Mouse (Mus musculus) G1E (cell line): ENCODE measurements around the gene Ntn1. TPM values are rescaled to one million over a fixed set of nuclear protein-coding genes. Genes with fewer than 3 reads are reported as not detected.

ENCODE experiments used
- ATAC-seq: 2 replicates; pipeline ENCODE4 v1.8.0; 2016; ENCODE audit warnings: mild to moderate bottlenecking; ENCODE audit not compliant: insufficient number of reproducible peaks, poor library complexity, low FRiP score, severe bottlenecking; ENCODE audit errors: extremely low read depth
- DNase-seq: peaks from one replicate; pipeline ENCODE4 v3.0.0; 2012; ENCODE audit warnings: low spot score
- H3K27me3 ChIP-seq: 2 replicates; pipeline ENCODE4 v1.6.1; 2012; ENCODE audit warnings: mild to moderate bottlenecking, low read length, inconsistent platforms; ENCODE audit not compliant: insufficient read depth
- H3K36me3 ChIP-seq: replicated peaks from 2 replicates; pipeline ENCODE3; 2012; ENCODE audit warnings: mild to moderate bottlenecking, inconsistent platforms
- H3K4me1 ChIP-seq: 2 replicates; pipeline ENCODE4 v1.6.1; 2012; ENCODE audit warnings: low read depth, low read length, inconsistent platforms, mixed read lengths; ENCODE audit not compliant: insufficient read depth
- H3K4me3 ChIP-seq: 2 replicates; pipeline ENCODE4 v1.5.1; 2012; ENCODE audit warnings: low read depth, mild to moderate bottlenecking, inconsistent platforms, low read length, moderate library complexity, mixed read lengths
- H3K9me3 ChIP-seq: replicated peaks from 2 replicates; pipeline ENCODE4 v1.6.1; 2012; ENCODE audit warnings: inconsistent platforms
- CTCF ChIP-seq: IDR thresholded peaks from 2 replicates; pipeline ENCODE4 v1.5.1; 2012; ENCODE audit warnings: low read depth, low read length, inconsistent platforms, mixed read lengths
- GATA1 ChIP-seq: IDR thresholded peaks from 2 replicates; pipeline ENCODE4 v1.6.1; 2012; ENCODE audit warnings: borderline replicate concordance, low read length, inconsistent platforms, mixed read lengths
- GATA2 ChIP-seq: IDR thresholded peaks from 2 replicates; pipeline ENCODE4 v1.6.1; 2012; ENCODE audit warnings: low read depth, low read length, inconsistent platforms, borderline replicate concordance
- POLR2AphosphoS5 ChIP-seq: IDR thresholded peaks from 2 replicates; pipeline ENCODE4 v1.6.1; 2012; ENCODE audit warnings: low read depth, low read length, inconsistent platforms; ENCODE audit not compliant: insufficient replicate concordance
- TAL1 ChIP-seq: conservative IDR thresholded peaks from 2 replicates; pipeline ENCODE4 v1.6.1; 2012; ENCODE audit warnings: low read depth, low read length, inconsistent platforms, mixed read lengths
- polyA plus RNA-seq: library from polyadenylated mRNA; stranded (reverse); fragments of >175 nt; gene quantifications from 2 replicates; pipeline ENCODE4 v1.2.3, GENCODE M21; 2012
- total RNA-seq, 2 experiments: library from RNA; stranded (forward) in 1 of 2; stranded (reverse) in 1 of 2; fragments of 200-1000 nt in 1 of 2; fragments of >200 nt in 1 of 2; fragmentation: Nextera tagmentation in 1 of 2; gene quantifications; 2 replicates each; pipeline ENCODE4 v1.2.3; 2014 to 2017

The Ntn1 gene
- total and polyA plus RNA-seq, 3 experiments: under 0.01 TPM; not detected in 2

DNA sequence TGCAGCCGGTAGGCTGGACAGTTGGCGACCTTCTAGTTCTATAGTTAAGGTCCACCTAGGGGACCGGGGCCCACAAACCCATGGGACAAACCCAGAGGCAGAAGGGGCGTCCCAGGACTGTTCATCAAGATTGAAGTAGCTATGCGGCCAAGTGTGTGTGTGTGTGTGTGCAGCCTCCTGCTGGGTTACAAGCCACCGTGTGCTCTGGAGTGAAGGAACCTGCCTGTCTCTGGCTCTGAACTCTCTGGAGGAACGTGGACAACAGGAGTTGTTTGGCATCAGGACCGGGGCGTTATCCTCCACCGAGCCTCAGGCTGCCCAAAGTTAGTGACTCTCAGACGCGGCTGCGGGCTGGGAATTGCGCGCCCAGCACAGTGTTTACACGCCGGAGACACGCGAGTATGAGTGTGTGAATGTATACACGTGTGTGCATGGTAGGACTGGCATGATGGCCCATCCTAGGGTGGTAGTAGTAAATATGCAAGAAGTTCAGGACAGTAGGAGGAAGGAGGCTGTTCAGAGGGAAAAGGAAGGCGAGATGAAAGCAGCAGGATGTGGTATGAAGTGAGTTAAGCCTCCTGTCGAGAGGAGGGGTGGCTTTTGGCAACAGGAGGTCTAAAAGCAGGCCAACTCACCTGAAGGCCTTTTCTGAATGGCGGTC, 31.9 kb upstream of the Ntn1 start:
- no peak for ATAC-seq
- Histone ChIP-seq H3K4me3 (no peak overlapping the region), H3K4me1 (no peaks in the 10 kb centered on the region), H3K36me3 (no peaks in the 10 kb centered on the region), H3K27me3 (no peaks in the 10 kb centered on the region; the same call in none of the 2 replicates), H3K9me3 (no peaks in the 10 kb centered on the region)
- DNase-seq: no peak
- TF ChIP-seq GATA2 (no peak), POLR2AphosphoS5 (no peak), GATA1 (no peak), CTCF (no peak), TAL1 (no peak)

DNA sequence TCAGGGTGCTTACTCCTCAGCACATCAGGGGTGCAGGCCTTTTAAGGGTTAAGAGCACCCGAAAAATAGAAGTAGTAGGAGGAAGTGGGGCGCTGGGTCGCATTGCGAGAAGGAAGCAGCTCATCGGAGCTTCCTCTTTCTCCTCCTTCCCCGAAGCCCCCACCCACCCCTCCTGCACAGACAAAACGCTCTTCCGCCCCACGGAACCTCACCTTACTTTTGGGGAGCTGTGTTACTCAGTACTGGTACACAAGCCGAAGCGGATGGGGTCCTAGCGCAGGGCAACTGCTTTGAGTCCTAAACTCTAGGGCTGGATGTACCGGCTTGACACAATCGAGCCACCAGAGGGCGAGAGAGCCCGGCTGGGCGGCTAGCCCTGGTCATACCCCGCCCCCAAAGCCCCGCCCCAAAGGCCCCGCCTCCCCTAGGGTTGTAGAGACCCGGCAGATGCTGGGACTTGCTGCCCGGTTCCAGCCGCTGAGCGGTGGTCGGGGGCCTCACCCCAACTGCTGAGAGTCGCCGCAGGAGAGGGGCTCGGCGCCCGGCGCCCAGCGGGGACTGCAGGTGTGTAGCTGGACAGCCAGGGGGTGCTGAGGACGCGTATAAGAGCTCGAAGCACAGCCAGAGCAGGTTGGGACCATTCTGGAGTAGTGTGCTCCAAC, 31.2 kb upstream of the Ntn1 start, which contains the start of gene Pik3r5:
TSS of gene Pik3r5 (plus strand) at position 423 of the 662 bp plus-strand sequence.
- Histone ChIP-seq H3K4me3 (no peak within 1 kb of the TSS), H3K9me3 (no peaks in the 10 kb centered on the region), H3K36me3 (no peaks in the 10 kb centered on the region), H3K4me1 (no peaks in the 10 kb centered on the region), H3K27me3 (no peaks in the 10 kb centered on the region; the same call in none of the 2 replicates)
- ATAC-seq (no peak), DNase-seq (peak; percentile 22)
- TF ChIP-seq POLR2AphosphoS5: no peak
- TF ChIP-seq TAL1: no peak
- TF ChIP-seq CTCF: no peak

DNA sequence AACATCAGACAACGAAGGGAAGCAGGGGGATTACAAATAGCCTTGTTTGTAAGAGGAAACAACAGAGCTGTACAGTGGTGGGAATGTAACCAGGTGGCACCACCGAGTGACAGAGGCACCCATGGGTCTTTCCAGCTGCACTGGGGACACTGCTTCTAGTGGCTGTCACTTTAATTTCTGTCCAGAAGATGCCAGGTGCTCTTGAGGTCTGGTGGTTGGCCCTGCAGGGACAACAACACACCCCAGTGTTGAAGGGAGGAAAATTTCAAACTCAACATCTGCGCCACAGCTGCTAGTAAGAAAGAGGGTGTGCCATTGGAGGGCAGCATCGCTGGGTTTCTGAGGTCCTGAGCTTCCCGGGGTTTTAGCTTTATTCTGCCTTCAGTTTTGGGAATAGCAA, 30.0 kb upstream of the Ntn1 start:
- Histone ChIP-seq H3K4me1 (no peaks in the 10 kb centered on the region), H3K36me3 (no peaks in the 10 kb centered on the region), H3K4me3 (no peak overlapping the region), H3K9me3 (no peaks in the 10 kb centered on the region), H3K27me3 (no peaks in the 10 kb centered on the region; the same call in none of the 2 replicates)
- DNase-seq: no peak
- no peak for ATAC-seq
- TF ChIP-seq POLR2AphosphoS5 (no peak), GATA1 (no peak), GATA2 (no peak), CTCF (no peak), TAL1 (no peak)

DNA sequence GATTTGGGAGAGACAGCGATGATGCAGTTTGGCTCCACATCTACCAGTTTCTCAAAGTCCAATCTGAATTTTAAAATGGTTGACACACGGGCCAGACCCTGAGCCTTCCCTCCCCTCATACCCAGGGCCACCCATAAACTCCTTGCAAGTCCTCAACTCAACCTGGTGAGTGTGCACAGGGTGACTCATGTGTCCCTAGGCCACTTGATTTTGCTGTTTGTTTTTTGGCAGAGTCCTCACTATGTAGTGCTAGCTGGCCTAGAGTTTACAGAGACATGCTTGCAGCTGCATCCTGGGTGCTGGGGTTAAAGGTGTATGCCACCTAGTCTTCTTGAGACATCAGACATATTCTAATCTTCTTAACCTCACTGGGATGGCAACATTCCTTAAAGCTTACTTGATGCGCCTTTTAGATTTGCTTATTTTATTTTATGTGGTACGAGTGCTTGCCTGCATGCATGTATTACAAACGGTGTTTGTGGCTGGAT, 26.5 kb upstream of the Ntn1 start:
- no peak for TF ChIP-seq GATA2
- TF ChIP-seq CTCF: no peak
- TF ChIP-seq POLR2AphosphoS5: no peak
- TF ChIP-seq TAL1: no peak
- TF ChIP-seq GATA1: no peak
- ATAC-seq (no peak), DNase-seq (no peak)
- Histone ChIP-seq H3K36me3 (no peaks in the 10 kb centered on the region), H3K9me3 (no peaks in the 10 kb centered on the region), H3K27me3 (no peaks in the 10 kb centered on the region; the same call in none of the 2 replicates), H3K4me1 (no peaks in the 10 kb centered on the region), H3K4me3 (no peak overlapping the region)

DNA sequence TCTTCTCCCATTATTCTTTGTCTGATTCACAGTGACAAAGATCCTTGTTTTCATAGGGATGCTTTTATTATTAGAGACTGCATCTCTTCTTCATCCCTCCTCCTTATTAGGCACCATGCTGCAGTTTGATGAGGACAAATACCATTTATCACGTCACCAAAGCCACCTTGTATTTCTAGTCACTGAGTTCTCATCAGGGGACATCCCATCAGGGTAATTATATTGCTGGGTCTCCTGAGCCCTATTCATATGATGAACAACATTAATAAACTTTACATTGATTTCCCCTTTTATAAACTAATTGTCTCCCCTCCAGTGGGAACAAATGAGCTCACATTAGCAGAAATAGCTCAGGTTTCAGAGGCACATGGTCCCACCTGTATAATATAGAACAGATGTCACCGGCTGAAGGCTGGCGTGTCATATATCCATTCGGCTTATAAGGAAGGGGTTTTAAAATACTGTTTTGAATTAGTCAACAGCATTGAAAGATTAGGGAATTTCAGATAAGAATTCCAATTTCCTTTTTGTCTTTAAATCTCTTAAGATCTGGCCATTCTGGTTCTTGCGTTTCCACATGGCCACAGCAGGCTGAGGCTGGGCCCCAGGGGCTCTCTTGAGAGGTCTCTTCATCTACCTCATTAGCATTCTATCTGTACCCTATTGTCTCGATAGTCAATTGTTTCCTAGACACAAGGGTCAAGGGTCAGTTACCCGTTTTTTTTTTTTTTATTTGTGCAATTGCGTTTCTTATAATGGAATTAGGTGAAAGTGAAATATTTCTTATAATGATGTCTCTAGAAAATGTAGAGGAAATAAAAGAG, 25.1 kb upstream of the Ntn1 start:
- Histone ChIP-seq H3K4me1 (no peaks in the 10 kb centered on the region), H3K9me3 (no peaks in the 10 kb centered on the region), H3K27me3 (no peaks in the 10 kb centered on the region; the same call in none of the 2 replicates), H3K4me3 (no peak overlapping the region), H3K36me3 (no peaks in the 10 kb centered on the region)
- ATAC-seq: no peak
- TF ChIP-seq CTCF: no peak
- no peak for TF ChIP-seq GATA2
- TF ChIP-seq GATA1: no peak
- no peak for TF ChIP-seq POLR2AphosphoS5
- no peak for TF ChIP-seq TAL1
- no peak for DNase-seq

DNA sequence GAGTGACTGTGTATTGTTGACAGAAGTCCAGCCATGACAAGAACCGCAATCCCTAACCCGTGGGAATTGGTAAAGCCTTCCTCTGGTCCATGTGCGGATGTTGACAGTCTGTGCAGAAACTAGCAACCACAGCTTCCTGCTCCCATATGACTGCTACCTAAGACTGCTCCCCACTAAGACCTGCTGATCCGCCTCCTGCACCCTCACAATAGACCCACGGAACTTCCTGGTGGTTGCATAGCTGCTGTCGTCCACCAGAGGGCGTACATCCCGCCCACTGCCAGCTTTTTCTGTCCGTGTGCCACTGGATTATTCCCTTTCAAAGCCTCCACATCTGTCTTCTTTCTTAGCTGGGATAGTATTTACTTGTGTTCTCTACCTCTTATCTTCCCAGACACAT, 17.2 kb upstream of the Ntn1 start:
- ATAC-seq (no peak), DNase-seq (no peak)
- Histone ChIP-seq H3K27me3 (no peaks in the 10 kb centered on the region), H3K9me3 (peaks cover 7% of the 10 kb centered on the region), H3K4me3 (no peak overlapping the region), H3K4me1 (no peaks in the 10 kb centered on the region), H3K36me3 (no peaks in the 10 kb centered on the region)
- TF ChIP-seq CTCF (peak; percentile 91), GATA2 (no peak)
